Mouse (Mus musculus) forebrain, embryonic 16.5 days (tissue): Measurements from ENCODE around the gene Slc22a21. TPM values are rescaled to one million over a fixed set of nuclear protein-coding genes. Genes with fewer than 3 reads are reported as not detected.
"Not testable (repeated sequence)": the region's sequence is repeated elsewhere in the genome, so short reads cannot be mapped to it uniquely, and the experiment has no call there.

Experiments
- ATAC-seq: fragments of 200-750 bp; cut with Nextera tagmentation; 2 replicates; pipeline ENCODE4 v1.8.0; 2017; ENCODE audit warnings: mild to moderate bottlenecking, moderate library complexity
- H3K27ac ChIP-seq: fragments of 300-500 bp; sonication (generic); 2 replicates; pipeline ENCODE4 v1.5.1; 2014; ENCODE audit warnings: low read length, control low read depth
- H3K27me3 ChIP-seq: fragments of 300-500 bp; sonication (generic); replicated peaks from 2 replicates; pipeline ENCODE4 v1.6.1; 2014; ENCODE audit warnings: low read length; ENCODE audit not compliant: control insufficient read depth, insufficient read depth
- H3K36me3 ChIP-seq: fragments of 300-500 bp; sonication (generic); 2 replicates; pipeline ENCODE4 v1.6.1; 2014; ENCODE audit not compliant: control insufficient read depth, insufficient read depth
- H3K4me1 ChIP-seq: fragments of 300-500 bp; sonication (generic); replicated peaks from 2 replicates; pipeline ENCODE4 v1.6.1; 2014; ENCODE audit warnings: low read length; ENCODE audit not compliant: control insufficient read depth, insufficient read depth
- H3K4me2 ChIP-seq: fragments of 300-500 bp; sonication (generic); 2 replicates; pipeline ENCODE4 v1.6.1; 2014; ENCODE audit warnings: mild to moderate bottlenecking, low read length, control low read depth
- H3K4me3 ChIP-seq: fragments of 300-500 bp; sonication (generic); replicated peaks from 2 replicates; pipeline ENCODE4 v1.5.1; 2014; ENCODE audit warnings: mild to moderate bottlenecking, low read length, control low read depth
- H3K9ac ChIP-seq: fragments of 300-500 bp; sonication (generic); replicated peaks from 2 replicates; pipeline ENCODE4 v1.6.1; 2014; ENCODE audit warnings: low read depth, low read length, control low read depth
- H3K9me3 ChIP-seq: fragments of 300-500 bp; sonication (generic); 2 replicates; pipeline ENCODE4 v1.6.1; 2016; ENCODE audit warnings: low read length; ENCODE audit not compliant: control insufficient read depth
- WGBS: fragments of 180-500 bp; shearing (Covaris S2); extraction: QIAGEN DNeasy Blood & Tissue Kit; methylation state at CpG from one replicate; pipeline ENCODE4 v1.1.7; 2014; 5-methylcytosine and 5-hydroxymethylcytosine counted together
- polyA plus RNA-seq: library from polyadenylated mRNA; unstranded; fragments of >200 nt; fragmentation: Nextera tagmentation; extraction: Ambion mirVana; gene quantifications from 2 replicates; pipeline ENCODE4 v1.2.1, GENCODE M21; 2015

Slc22a21 gene
- polyA plus RNA-seq, 1 experiment from 2014 or later: 2.1 TPM

GRCm38 (mm10) chr11:54002761-54003717 is 22.9 kb upstream of the Slc22a21 start:
- peak; percentile 81 for ATAC-seq
- H3K4me3 ChIP-seq, H3K27me3 ChIP-seq, H3K9me3 ChIP-seq, H3K4me1 ChIP-seq, H3K27ac ChIP-seq, H3K9ac ChIP-seq, H3K4me2 ChIP-seq, H3K36me3 ChIP-seq: not testable (repeated sequence)
- WGBS: 50% methylated on average over 12 of the region's 12 CpGs

- ATAC-seq: peak; percentile 47
- H3K9ac ChIP-seq: no peak overlapping the region
- 6% methylated on average over 5 of the region's 5 CpGs for WGBS
Observed at GRCm38 (mm10) chr11:54002147-54002760, 22.1 kb upstream of the Slc22a21 start.

GRCm38 (mm10) chr11:53997661-53998060 is 17.5 kb upstream of the Slc22a21 start:
- H3K9me3 ChIP-seq: no peaks in the 10 kb centered on the region
- no peak for ATAC-seq
- no peak overlapping the region for H3K9ac ChIP-seq
- no peak overlapping the region for H3K4me3 ChIP-seq
- H3K36me3 ChIP-seq: no peaks in the 10 kb centered on the region
- H3K27me3 ChIP-seq: no peaks in the 10 kb centered on the region
- 74% methylated on average over 2 of the region's 2 CpGs for WGBS
- H3K4me1 ChIP-seq: no peaks in the 10 kb centered on the region
- no peak overlapping the region for H3K4me2 ChIP-seq
- H3K27ac ChIP-seq: no peak overlapping the region

More at GRCm38 (mm10) chr11:54002147-54002760, 22.1 kb upstream of the Slc22a21 start:
- Histone ChIP-seq H3K27ac (no peak overlapping the region), H3K4me2 (no peak overlapping the region), H3K9me3 (no peaks in the 10 kb centered on the region), H3K36me3 (no peaks in the 10 kb centered on the region), H3K4me3 (no peak overlapping the region), H3K27me3 (no peaks in the 10 kb centered on the region), H3K4me1 (peaks cover 2% of the 10 kb centered on the region; the same call in 1 of the 2 replicates)

- Histone ChIP-seq H3K27me3 (no peaks in the 10 kb centered on the region), H3K27ac (no peak overlapping the region), H3K4me3 (no peak overlapping the region), H3K36me3 (no peaks in the 10 kb centered on the region), H3K4me2 (no peak overlapping the region), H3K9me3 (no peaks in the 10 kb centered on the region), H3K4me1 (no peaks in the 10 kb centered on the region), H3K9ac (no peak overlapping the region)
- no peak for ATAC-seq
- 91% methylated on average over 4 of the region's 4 CpGs for WGBS
Observed at GRCm38 (mm10) chr11:53992264-53992663, 12.1 kb upstream of the Slc22a21 start.

- Histone ChIP-seq H3K9ac (no peak overlapping the region), H3K4me2 (no peak overlapping the region), H3K9me3 (no peaks in the 10 kb centered on the region), H3K4me3 (no peak overlapping the region), H3K36me3 (no peaks in the 10 kb centered on the region), H3K4me1 (no peaks in the 10 kb centered on the region), H3K27me3 (no peaks in the 10 kb centered on the region), H3K27ac (no peak overlapping the region)
- ATAC-seq: no peak
- 57% methylated on average over 1 of the region's 1 CpGs for WGBS
Observed at GRCm38 (mm10) chr11:53989232-53989631, 9.1 kb upstream of the Slc22a21 start.

GRCm38 (mm10) chr11:53988081-53988480 is 7.9 kb upstream of the Slc22a21 start:
- WGBS: 80% methylated on average over 4 of the region's 4 CpGs
- no peak for ATAC-seq

GRCm38 (mm10) chr11:53981396-53981795 is 1.3 kb upstream of the Slc22a21 start:
- no peaks in the 10 kb centered on the region for H3K9me3 ChIP-seq
- no peak overlapping the region for H3K4me3 ChIP-seq
- H3K4me2 ChIP-seq: no peak overlapping the region
- no peaks in the 10 kb centered on the region; the same call in 1 of the 2 replicates for H3K27me3 ChIP-seq
- WGBS: 96% methylated on average over 4 of the region's 4 CpGs
- H3K27ac ChIP-seq: no peak overlapping the region
- H3K36me3 ChIP-seq: no peaks in the 10 kb centered on the region
- H3K4me1 ChIP-seq: peaks cover 9% of the 10 kb centered on the region
- no peak for ATAC-seq
- H3K9ac ChIP-seq: no peak overlapping the region

More at GRCm38 (mm10) chr11:53988081-53988480, 7.9 kb upstream of the Slc22a21 start:
- no peak overlapping the region for H3K4me2 ChIP-seq
- no peaks in the 10 kb centered on the region for H3K9me3 ChIP-seq
- no peak overlapping the region for H3K4me3 ChIP-seq
- H3K36me3 ChIP-seq: no peaks in the 10 kb centered on the region
- H3K4me1 ChIP-seq: no peaks in the 10 kb centered on the region
- H3K27ac ChIP-seq: no peak overlapping the region
- H3K27me3 ChIP-seq: no peaks in the 10 kb centered on the region
- H3K9ac ChIP-seq: no peak overlapping the region

- H3K27ac ChIP-seq, ATAC-seq, H3K27me3 ChIP-seq, H3K4me1 ChIP-seq, H3K36me3 ChIP-seq, H3K9me3 ChIP-seq: not testable (repeated sequence)
- Histone ChIP-seq H3K4me2 (peak overlapping the region; percentile 97), H3K9ac (peak overlapping the region; percentile 57), H3K4me3 (peak overlapping the region; percentile 62)
- WGBS: 0% methylated on average over 23 of the region's 23 CpGs
Observed at GRCm38 (mm10) chr11:53979456-53979787, 710 bp downstream of the Slc22a21 start.

- H3K4me1 ChIP-seq: peaks cover 9% of the 10 kb centered on the region
- no peak overlapping the region for H3K27ac ChIP-seq
- H3K4me2 ChIP-seq: no peak overlapping the region
- H3K9ac ChIP-seq: no peak overlapping the region
- WGBS: 84% methylated on average over 3 of the region's 3 CpGs
- no peaks in the 10 kb centered on the region; the same call in 1 of the 2 replicates for H3K27me3 ChIP-seq
- H3K9me3 ChIP-seq: no peaks in the 10 kb centered on the region
- H3K36me3 ChIP-seq: no peaks in the 10 kb centered on the region
- no peak for ATAC-seq
- H3K4me3 ChIP-seq: no peak overlapping the region
Observed at GRCm38 (mm10) chr11:53977672-53978071, 2.5 kb downstream of the Slc22a21 start.
